Mouse (Mus musculus) CH12.LX (cell line): Measurements from ENCODE around the gene Rnaset2a. TPM values are rescaled to one million over a fixed set of nuclear protein-coding genes. Genes with fewer than 3 reads are reported as not detected.
"Not testable (repeated sequence)": the region's sequence is repeated elsewhere in the genome, so short reads cannot be mapped to it uniquely, and the experiment has no call there.

ENCODE experiments used
- DNase-seq: peaks from one replicate; pipeline ENCODE4 v3.0.0-alpha.2; 2013; ENCODE audit errors: extremely low read depth
- H3K27ac ChIP-seq: 2 replicates; pipeline ENCODE4 v1.5.1; 2012; ENCODE audit warnings: low read depth, mild to moderate bottlenecking, control low read depth, moderate library complexity; ENCODE audit not compliant: insufficient read depth
- H3K27me3 ChIP-seq: replicated peaks from 2 replicates; pipeline ENCODE3; 2012; ENCODE audit warnings: inconsistent platforms
- H3K36me3 ChIP-seq, 2 experiments: replicated peaks in 1 of 2; 2 replicates each; pipeline versions ENCODE3 to v1.6.1; 2012; ENCODE audit warnings: inconsistent platforms in 1 of 2, low read length in 1 of 2, mild to moderate bottlenecking in 1 of 2, mixed read lengths in 1 of 2, moderate library complexity in 1 of 2; ENCODE audit not compliant: control insufficient read depth in 1 of 2, insufficient read depth in 1 of 2
- H3K4me1 ChIP-seq, 2 experiments: 2 replicates each; pipeline ENCODE4 v1.6.1; 2012; ENCODE audit warnings: inconsistent platforms in 1 of 2, moderate library complexity in 1 of 2; ENCODE audit not compliant: insufficient read depth in 2 of 2, control insufficient read depth in 1 of 2
- H3K4me2 ChIP-seq: 2 replicates; pipeline ENCODE4 v1.6.1; 2012; ENCODE audit warnings: low read depth, mild to moderate bottlenecking, control low read depth; ENCODE audit not compliant: poor library complexity, insufficient read depth, severe bottlenecking
- H3K4me3 ChIP-seq, 3 experiments: fragments of 150-350 bp in 1 of 3; sonication (generic) in 1 of 3; replicated peaks in 1 of 3; 2 replicates each; pipeline versions ENCODE3 to v1.5.1; 2011 to 2012; ENCODE audit warnings: low read depth in 2 of 3, low read length in 2 of 3, mild to moderate bottlenecking in 2 of 3, moderate library complexity in 2 of 3, control low read depth in 1 of 3, improper control_type of control experiment in 1 of 3, inconsistent platforms in 1 of 3, mixed read lengths in 1 of 3; ENCODE audit not compliant: poor library complexity in 1 of 3
- H3K79me2 ChIP-seq: replicated peaks from 2 replicates; pipeline ENCODE4 v1.6.1; 2012; ENCODE audit warnings: mild to moderate bottlenecking, moderate library complexity; ENCODE audit not compliant: control insufficient read depth, poor library complexity, insufficient read depth, severe bottlenecking; ENCODE audit errors: extremely low read depth
- H3K9ac ChIP-seq: 2 replicates; pipeline ENCODE4 v1.6.1; 2012; ENCODE audit warnings: low read depth, mild to moderate bottlenecking, control low read depth, moderate library complexity; ENCODE audit not compliant: insufficient read depth
- H3K9me3 ChIP-seq: replicated peaks from 2 replicates; pipeline ENCODE3; 2012; ENCODE audit warnings: low read length, inconsistent platforms, mixed read lengths
- dilution Hi-C: fragments of 300-500 bp; cut with MboI; formaldehyde crosslinking; loops from 2 replicates; pipeline ENCODE4 v1.14.3; 2020; ENCODE audit warnings: low sequenced_read_pairs; ENCODE audit not compliant: extremely low pct_unique_long_range_greater_than_20kb, extremely low pct_ligation_motif_present
- in situ Hi-C: fragments of 300-500 bp; cut with MboI; formaldehyde crosslinking; loops from 3 replicates; pipeline ENCODE4 v1.14.3; 2019; ENCODE audit warnings: low sequenced_read_pairs, low pct_ligation_motif_present, low pct_unique_long_range_greater_than_20kb, mixed read lengths
- polyA plus RNA-seq: library from polyadenylated mRNA; unstranded; fragments of >175 nt; gene quantifications from 2 replicates; pipeline ENCODE4 v1.2.1, GENCODE M21; 2012; ENCODE audit warnings: low read depth; ENCODE audit not compliant: insufficient read length
- total RNA-seq, 2 experiments: library from RNA; depleted of rRNA; stranded (reverse); fragments of 300-350 nt in 1 of 2; fragments of >200 nt in 1 of 2; gene quantifications; 2 replicates each; pipeline ENCODE4 v1.2.3; 2012 to 2014

Gene Rnaset2a
- total and polyA plus RNA-seq, 3 experiments, result 17.0 to 53.2 (median 22.1) TPM

- H3K4me1 ChIP-seq, H3K27me3 ChIP-seq, H3K4me3 ChIP-seq, in situ Hi-C loops, DNase-seq, dilution Hi-C loops, H3K79me2 ChIP-seq, H3K27ac ChIP-seq, H3K9ac ChIP-seq, H3K4me2 ChIP-seq, H3K9me3 ChIP-seq: not testable (repeated sequence)
- H3K36me3 ChIP-seq, result peaks cover 0 to 14% of the 10 kb centered on the region in 2 experiments
Observed at GRCm38 (mm10) chr17:8130849-8131248, 17.0 kb downstream of the Rnaset2a start.

GRCm38 (mm10) chr17:8129578-8129977, 18.3 kb downstream of the Rnaset2a start:
- H3K79me2 ChIP-seq, H3K4me2 ChIP-seq, in situ Hi-C loops, H3K27ac ChIP-seq, H3K9me3 ChIP-seq, H3K4me3 ChIP-seq, H3K27me3 ChIP-seq, H3K36me3 ChIP-seq, H3K9ac ChIP-seq, dilution Hi-C loops, DNase-seq, H3K4me1 ChIP-seq: not testable (repeated sequence)

DNA sequence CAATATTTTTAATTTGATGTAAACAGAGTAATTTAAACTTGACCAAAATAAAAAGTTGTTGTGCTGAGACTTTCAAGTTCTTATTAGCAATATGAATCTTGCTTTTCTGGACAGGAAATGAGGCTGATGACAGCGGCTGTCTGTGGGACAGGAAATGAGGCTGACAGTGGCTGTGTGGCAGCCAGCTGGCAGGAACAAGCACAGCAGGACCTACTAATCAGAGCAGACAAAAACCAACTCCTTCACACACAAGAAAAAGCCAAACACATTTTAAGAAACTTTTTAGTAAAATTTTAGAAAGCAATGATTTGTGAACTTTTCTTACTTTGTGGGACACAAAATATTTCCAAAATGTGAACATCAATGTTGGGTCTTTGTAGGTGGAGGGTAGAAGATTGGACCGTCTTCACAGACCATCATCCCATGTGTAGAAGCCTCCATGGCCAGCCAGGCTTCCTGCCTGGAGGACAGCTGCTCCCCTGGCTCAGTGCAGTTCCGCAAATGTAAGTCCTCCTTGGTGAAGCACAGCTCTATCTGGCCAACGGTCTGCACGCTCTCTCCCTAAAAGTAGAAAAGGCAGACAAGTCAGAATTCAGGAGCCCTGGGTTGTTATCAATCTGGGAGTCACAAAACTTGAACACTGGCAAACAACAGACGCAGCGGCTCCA, 19.4 kb downstream of the Rnaset2a start:
- H3K36me3 ChIP-seq, DNase-seq, dilution Hi-C loops, H3K4me3 ChIP-seq, H3K9me3 ChIP-seq, H3K9ac ChIP-seq, H3K27ac ChIP-seq, in situ Hi-C loops, H3K27me3 ChIP-seq, H3K4me2 ChIP-seq, H3K4me1 ChIP-seq, H3K79me2 ChIP-seq: not testable (repeated sequence)

GRCm38 (mm10) chr17:8124586-8124985, 23.3 kb downstream of the Rnaset2a start:
- H3K9me3 ChIP-seq, H3K4me3 ChIP-seq, in situ Hi-C loops, DNase-seq, H3K4me1 ChIP-seq, dilution Hi-C loops, H3K79me2 ChIP-seq, H3K36me3 ChIP-seq, H3K4me2 ChIP-seq, H3K9ac ChIP-seq, H3K27me3 ChIP-seq, H3K27ac ChIP-seq: not testable (repeated sequence)

DNA sequence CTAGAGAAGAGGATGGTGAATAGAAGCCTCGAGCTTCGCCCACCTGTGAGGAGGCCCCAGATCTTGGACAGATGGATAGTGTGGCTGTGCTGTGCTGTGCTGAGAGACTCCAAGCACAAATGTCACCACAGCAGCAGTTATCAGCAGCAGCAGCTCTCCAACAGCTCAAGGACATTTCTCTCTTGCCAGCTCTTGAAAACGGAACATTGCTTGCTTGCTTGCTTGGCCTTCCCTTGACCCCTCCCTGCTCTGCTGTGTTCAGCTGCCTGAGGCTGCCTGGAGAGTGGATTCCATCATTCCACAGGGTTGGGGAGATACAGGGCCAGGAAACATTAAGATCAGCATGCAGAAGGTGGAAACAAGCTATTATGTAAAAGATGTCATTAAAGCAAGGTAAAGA, 24.9 kb downstream of the Rnaset2a start:
- H3K9ac ChIP-seq, H3K79me2 ChIP-seq, dilution Hi-C loops, H3K4me2 ChIP-seq, H3K4me3 ChIP-seq, H3K9me3 ChIP-seq, H3K27ac ChIP-seq, H3K27me3 ChIP-seq, H3K36me3 ChIP-seq, DNase-seq, in situ Hi-C loops, H3K4me1 ChIP-seq: not testable (repeated sequence)

DNA sequence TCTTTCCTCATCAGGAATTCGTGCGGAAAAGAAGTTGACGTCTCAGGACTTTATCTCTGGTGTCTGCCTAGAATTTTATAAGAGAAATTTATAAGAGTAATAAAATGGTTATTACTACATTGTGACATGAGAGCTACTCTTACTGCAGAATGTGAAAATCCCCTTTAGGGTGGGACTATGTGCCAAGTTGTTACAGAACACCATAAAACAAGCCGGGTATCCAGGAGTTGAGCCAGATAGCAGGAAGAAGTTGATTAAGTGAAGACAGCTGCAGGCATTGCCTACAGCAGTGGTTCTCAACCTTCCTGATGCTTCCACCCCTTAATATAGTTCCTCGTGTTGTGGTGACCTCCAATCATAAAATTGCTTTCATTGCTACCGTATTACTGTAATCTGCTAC, 31.0 kb downstream of the Rnaset2a start:
- H3K9me3 ChIP-seq, H3K79me2 ChIP-seq, H3K4me1 ChIP-seq, H3K27me3 ChIP-seq, dilution Hi-C loops, H3K4me3 ChIP-seq, H3K36me3 ChIP-seq, H3K9ac ChIP-seq, DNase-seq, H3K4me2 ChIP-seq, H3K27ac ChIP-seq, in situ Hi-C loops: not testable (repeated sequence)
